Mouse (Mus musculus): ENCODE measurements around the gene Trmt112. TPM values are rescaled to one million over a fixed set of nuclear protein-coding genes. Genes with fewer than 3 reads are reported as not detected.

The Trmt112 gene
- polyA plus RNA-seq, 1 experiment from 2014 or later: 159 TPM

DNA sequence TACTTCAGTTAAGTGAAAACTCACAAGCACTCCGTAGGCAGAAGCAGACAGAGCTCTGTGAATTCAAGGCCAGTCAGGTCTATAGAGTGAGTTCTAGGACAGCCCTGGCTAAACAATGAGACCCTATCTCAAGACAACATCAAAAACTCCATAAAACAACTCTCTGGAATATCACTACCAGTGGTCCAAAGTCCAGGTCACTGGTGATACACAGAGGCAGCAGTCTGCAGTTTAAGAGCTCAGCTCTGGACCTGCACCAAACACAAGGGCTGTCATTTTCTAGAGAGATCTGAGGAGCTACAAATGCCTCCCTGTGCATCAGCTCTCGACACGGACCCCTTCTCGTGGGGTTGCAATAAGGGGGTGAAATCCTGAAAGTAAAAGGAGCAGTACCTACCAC is 8.8 kb downstream of the Trmt112 start:
- H3K36me3 ChIP-seq (replicated peaks; ENCODE audit: control insufficient read depth, insufficient read depth, low read depth, low read length): peaks cover 4% of the 10 kb centered on the region
- DNase-seq (ENCODE audit: low spot score): no peak

GRCm38 (mm10) chr19:6919431-6919830 is 9.9 kb downstream of the Trmt112 start:
- H3K4me1 ChIP-seq (ENCODE audit: control insufficient read depth, insufficient read depth, low read length): peaks cover 6% of the 10 kb centered on the region; the same call in 1 of the 2 replicates
- DNase-seq (ENCODE audit: low spot score): no peak
- ATAC-seq (replicated peaks; ENCODE audit: insufficient number of reproducible peaks, low FRiP score, low TSS enrichment, low read depth): no peak
- H3K27me3 ChIP-seq (ENCODE audit: control insufficient read depth, insufficient read depth, low read length): peaks cover 11% of the 10 kb centered on the region
- no peak overlapping the region for H3K27ac ChIP-seq (replicated peaks; ENCODE audit: low read depth, low read length)
- no peak overlapping the region for H3K9ac ChIP-seq (replicated peaks; ENCODE audit: low read length)
- H3K4me3 ChIP-seq (ENCODE audit: low read depth, low read length): no peak overlapping the region
- no peaks in the 10 kb centered on the region for H3K9me3 ChIP-seq (replicated peaks; ENCODE audit: control insufficient read depth, low read length)
- no peaks in the 10 kb centered on the region for H3K36me3 ChIP-seq (replicated peaks; ENCODE audit: control insufficient read depth, insufficient read depth, low read depth, low read length)
- no peak overlapping the region for H3K4me2 ChIP-seq (ENCODE audit: low read depth, low read length)

More for the DNA sequence above, 8.8 kb downstream of the Trmt112 start:
- Histone ChIP-seq H3K9me3 (replicated peaks; ENCODE audit: control insufficient read depth, low read length) (no peaks in the 10 kb centered on the region), H3K27me3 (ENCODE audit: control insufficient read depth, insufficient read depth, low read length) (peaks cover 6% of the 10 kb centered on the region), H3K4me1 (ENCODE audit: control insufficient read depth, insufficient read depth, low read length) (peaks cover 6% of the 10 kb centered on the region; the same call in 1 of the 2 replicates), H3K4me3 (ENCODE audit: low read depth, low read length) (no peak overlapping the region), H3K4me2 (ENCODE audit: low read depth, low read length) (no peak overlapping the region), H3K27ac (replicated peaks; ENCODE audit: low read depth, low read length) (no peak overlapping the region), H3K9ac (replicated peaks; ENCODE audit: low read length) (no peak overlapping the region)
- 91% methylated on average over 4 of the region's 4 CpGs for WGBS
- no peak for ATAC-seq (replicated peaks; ENCODE audit: insufficient number of reproducible peaks, low FRiP score, low TSS enrichment, low read depth)

DNA sequence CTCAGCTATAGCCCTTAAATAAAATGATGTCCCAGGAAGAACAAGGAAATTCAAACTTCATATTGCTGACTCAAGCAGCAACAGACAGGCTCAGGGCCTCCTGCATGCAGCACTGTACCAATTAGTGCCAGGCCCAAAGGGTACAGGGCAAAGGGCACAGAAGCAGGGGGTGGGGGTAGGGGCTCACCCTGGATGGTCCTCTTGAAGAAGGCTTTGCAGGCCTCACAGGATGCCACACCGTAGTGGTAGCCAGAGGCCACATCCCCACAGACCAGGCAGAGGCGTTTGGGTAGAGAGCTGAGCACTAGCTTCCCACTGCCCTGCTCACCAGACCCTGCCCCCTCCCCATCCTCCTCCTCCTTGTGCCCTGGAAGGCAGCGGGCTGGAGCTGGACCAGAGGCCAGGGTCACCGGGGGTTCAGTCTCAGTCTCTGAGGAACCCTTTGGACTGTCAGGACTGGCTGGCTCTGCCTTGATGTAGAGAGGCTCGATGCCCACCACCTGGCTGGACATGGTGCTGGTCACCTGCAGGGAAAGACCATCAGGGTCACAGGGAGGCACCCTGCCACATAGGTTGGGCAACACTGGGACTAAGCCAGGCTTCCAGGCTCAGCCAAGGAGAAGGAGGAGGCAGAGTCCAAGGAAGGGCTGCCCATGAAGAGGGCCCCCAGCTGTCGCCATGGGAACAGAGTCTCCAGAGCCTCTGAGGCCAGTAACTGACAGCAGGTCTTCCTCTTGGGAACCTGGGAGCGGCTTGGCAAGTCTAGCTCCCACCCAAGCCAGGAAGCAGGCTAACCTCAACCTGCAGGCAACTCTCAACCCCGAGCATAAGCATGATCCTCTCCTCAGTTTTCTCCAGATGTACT is 10.6 kb downstream of the Trmt112 start:
- DNase-seq (ENCODE audit: low spot score): peak; percentile 29
- Histone ChIP-seq H3K27ac (replicated peaks; ENCODE audit: low read depth, low read length) (no peak overlapping the region), H3K4me3 (ENCODE audit: low read depth, low read length) (peak overlapping the region; percentile 66), H3K36me3 (replicated peaks; ENCODE audit: control insufficient read depth, insufficient read depth, low read depth, low read length) (no peaks in the 10 kb centered on the region), H3K4me1 (ENCODE audit: control insufficient read depth, insufficient read depth, low read length) (peaks cover 6% of the 10 kb centered on the region; the same call in 1 of the 2 replicates), H3K27me3 (ENCODE audit: control insufficient read depth, insufficient read depth, low read length) (peaks cover 17% of the 10 kb centered on the region), H3K4me2 (ENCODE audit: low read depth, low read length) (peak overlapping the region; percentile 88), H3K9me3 (replicated peaks; ENCODE audit: control insufficient read depth, low read length) (no peaks in the 10 kb centered on the region), H3K9ac (replicated peaks; ENCODE audit: low read length) (peak overlapping the region; percentile 67)
- ATAC-seq (replicated peaks; ENCODE audit: insufficient number of reproducible peaks, low FRiP score, low TSS enrichment, low read depth): no peak
- WGBS: 51% methylated on average over 8 of the region's 8 CpGs

DNA sequence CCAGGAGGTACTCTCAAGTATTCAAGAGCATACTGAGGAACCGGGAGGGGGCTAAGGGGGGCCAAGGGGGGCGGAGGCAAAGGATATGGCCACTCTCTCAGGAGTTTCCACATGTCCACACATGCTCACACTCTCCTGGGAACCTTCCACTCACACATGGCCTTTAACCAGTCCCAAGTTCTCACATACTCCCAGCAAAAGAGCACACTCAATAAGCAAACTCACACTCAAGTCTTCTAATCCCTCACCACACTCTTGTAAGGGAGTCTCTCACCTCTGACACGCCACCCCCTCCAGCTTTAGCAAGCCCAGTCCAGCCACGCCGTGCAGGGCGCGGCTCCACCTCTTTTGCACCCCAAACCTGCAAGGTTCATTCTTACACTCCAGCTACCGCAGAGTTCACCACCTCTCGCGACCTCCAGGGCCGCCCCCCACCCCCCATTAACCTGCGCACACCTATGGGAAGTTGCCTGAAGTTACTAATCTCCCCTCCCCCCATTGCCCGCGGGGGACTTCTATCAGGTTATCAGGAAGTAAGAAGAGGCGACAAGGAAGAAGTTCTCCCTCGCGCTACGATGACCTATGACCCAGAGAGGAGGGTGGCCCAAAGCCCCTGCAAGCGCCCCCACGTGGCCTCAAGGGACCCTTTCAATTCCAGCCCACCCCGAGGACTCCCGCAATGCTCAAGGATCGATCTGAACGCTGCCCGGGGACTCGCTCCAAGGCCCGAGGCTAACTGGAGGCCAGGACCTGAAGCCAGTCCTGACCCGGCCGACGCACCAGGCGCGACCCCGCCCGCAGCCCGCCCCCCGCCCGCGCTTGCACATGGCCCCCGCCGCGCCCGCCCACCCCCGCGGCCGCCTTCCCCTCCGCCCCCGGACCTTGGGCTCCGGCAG is 11.5 kb downstream of the Trmt112 start:
- H3K4me2 ChIP-seq (ENCODE audit: low read depth, low read length): peak overlapping the region; percentile 88
- peaks cover 6% of the 10 kb centered on the region; the same call in 1 of the 2 replicates for H3K4me1 ChIP-seq (ENCODE audit: control insufficient read depth, insufficient read depth, low read length)
- ATAC-seq (replicated peaks; ENCODE audit: insufficient number of reproducible peaks, low FRiP score, low TSS enrichment, low read depth) (no peak; the same call in 1 of the 2 replicates), DNase-seq (ENCODE audit: low spot score) (peak; percentile 52)
- H3K4me3 ChIP-seq (ENCODE audit: low read depth, low read length): peak overlapping the region; percentile 66
- H3K27ac ChIP-seq (replicated peaks; ENCODE audit: low read depth, low read length): peak overlapping the region; percentile 60
- no peaks in the 10 kb centered on the region for H3K9me3 ChIP-seq (replicated peaks; ENCODE audit: control insufficient read depth, low read length)
- H3K9ac ChIP-seq (replicated peaks; ENCODE audit: low read length): peak overlapping the region; percentile 67
- peaks cover 24% of the 10 kb centered on the region for H3K27me3 ChIP-seq (ENCODE audit: control insufficient read depth, insufficient read depth, low read length)
- no peaks in the 10 kb centered on the region for H3K36me3 ChIP-seq (replicated peaks; ENCODE audit: control insufficient read depth, insufficient read depth, low read depth, low read length)
- 2% methylated on average over 42 of the region's 48 CpGs for WGBS

DNA sequence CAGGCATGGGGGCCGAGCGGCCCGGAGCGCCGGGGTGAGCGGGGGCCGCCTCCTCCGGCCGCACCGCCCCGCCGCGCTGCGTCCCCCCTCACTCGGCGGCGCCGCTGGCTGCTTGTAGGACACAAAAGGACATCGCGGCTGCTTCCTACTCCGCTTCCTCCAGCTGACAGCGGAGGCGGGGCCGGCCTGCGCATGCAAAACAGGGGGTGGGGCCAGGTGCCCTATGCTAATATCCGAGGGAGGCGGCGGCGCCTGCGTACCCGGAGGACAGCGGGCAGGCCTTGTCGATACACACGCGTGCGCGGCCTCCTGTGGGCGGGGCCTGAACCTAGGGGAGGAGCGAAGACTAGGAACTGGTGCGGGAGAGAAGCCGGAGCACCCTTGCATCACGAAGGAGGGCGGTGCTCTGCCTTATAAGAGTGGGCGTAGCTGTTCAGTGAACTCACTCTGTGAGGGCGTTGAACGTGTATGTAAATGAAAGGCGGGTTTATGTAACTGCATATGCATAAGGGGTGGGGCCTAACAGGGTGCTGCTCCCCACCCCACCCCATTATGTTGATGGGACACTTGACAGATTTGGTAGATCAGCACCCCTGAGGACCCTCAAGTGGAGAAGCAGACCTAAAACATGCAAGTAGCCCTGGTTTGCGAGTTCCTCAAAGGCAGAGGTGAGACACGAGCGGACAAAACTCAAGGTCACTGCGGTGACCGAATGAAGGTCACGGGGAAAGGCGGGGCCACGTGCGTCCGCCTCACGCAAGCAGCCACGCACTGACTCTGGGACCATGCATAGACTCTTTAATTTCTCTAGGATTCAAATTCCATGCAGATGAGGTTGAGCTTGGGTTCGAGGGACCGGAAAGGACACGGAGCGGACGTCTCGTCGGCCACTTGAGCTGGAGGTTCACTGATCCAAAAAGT is 12.4 kb downstream of the Trmt112 start, which contains the start of gene Esrra:
Gene Esrra (minus strand): TSS at position 167 of the 921 bp plus-strand sequence.
- Histone ChIP-seq H3K27me3 (ENCODE audit: control insufficient read depth, insufficient read depth, low read length) (peaks cover 34% of the 10 kb centered on the region), H3K9me3 (replicated peaks; ENCODE audit: control insufficient read depth, low read length) (peaks cover 3% of the 10 kb centered on the region; the same call in 1 of the 2 replicates), H3K36me3 (replicated peaks; ENCODE audit: control insufficient read depth, insufficient read depth, low read depth, low read length) (no peaks in the 10 kb centered on the region), H3K4me3 (ENCODE audit: low read depth, low read length) (peak within 1 kb of the TSS; percentile 66), H3K27ac (replicated peaks; ENCODE audit: low read depth, low read length) (peak within 1 kb of the TSS; percentile 60), H3K9ac (replicated peaks; ENCODE audit: low read length) (peak within 1 kb of the TSS; percentile 67), H3K4me2 (ENCODE audit: low read depth, low read length) (peak within 1 kb of the TSS; percentile 88), H3K4me1 (ENCODE audit: control insufficient read depth, insufficient read depth, low read length) (peaks cover 10% of the 10 kb centered on the region; the same call in 1 of the 2 replicates)
- ATAC-seq (replicated peaks; ENCODE audit: insufficient number of reproducible peaks, low FRiP score, low TSS enrichment, low read depth) (peak; percentile 90), DNase-seq (ENCODE audit: low spot score) (peak; percentile 100)
- WGBS: under 1% methylated on average over 63 of the region's 66 CpGs

DNA sequence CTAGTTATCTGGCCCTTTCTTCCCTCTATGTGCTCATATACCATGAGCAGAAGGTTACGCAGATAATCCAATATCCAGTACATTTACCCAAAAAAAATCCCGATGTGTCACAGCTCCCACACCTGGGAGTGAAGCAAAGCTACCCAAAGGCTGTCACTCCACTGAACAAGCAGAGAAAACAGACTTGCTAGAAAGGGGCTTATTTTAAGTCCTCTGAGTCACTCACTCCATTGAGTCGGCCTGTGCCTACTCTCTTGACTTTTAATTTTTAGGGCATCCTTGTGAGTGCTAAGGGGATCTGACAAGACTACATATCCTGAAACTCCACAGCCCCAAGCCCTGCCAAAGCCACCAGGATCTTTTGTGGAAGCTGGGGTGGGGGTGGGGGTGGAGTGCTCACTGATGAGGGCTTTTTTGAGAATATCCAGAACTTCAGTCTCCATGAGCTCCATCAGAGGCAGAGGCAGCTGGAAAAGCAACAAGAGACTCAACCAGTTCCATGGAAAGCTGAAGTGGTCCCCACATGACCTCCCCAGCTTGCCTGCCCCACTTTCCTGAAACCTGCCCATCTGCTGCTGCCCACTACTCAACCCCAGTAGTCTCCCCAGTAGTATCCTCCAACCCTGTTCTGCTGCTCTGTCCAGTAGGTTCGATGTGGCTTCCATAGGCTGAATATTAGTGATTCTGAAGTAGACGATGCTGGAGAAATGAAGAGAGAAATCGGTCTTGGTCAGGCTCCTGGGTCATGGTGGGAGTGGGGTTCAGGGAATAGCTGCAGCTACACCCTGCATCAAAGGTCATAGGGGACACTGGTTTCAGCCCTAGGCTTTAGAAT is 13.6 kb downstream of the Trmt112 start:
- Histone ChIP-seq H3K9ac (replicated peaks; ENCODE audit: low read length) (no peak overlapping the region), H3K27me3 (ENCODE audit: control insufficient read depth, insufficient read depth, low read length) (peaks cover 46% of the 10 kb centered on the region), H3K9me3 (replicated peaks; ENCODE audit: control insufficient read depth, low read length) (peaks cover 3% of the 10 kb centered on the region; the same call in 1 of the 2 replicates), H3K4me2 (ENCODE audit: low read depth, low read length) (no peak overlapping the region), H3K36me3 (replicated peaks; ENCODE audit: control insufficient read depth, insufficient read depth, low read depth, low read length) (no peaks in the 10 kb centered on the region), H3K4me3 (ENCODE audit: low read depth, low read length) (no peak overlapping the region), H3K4me1 (ENCODE audit: control insufficient read depth, insufficient read depth, low read length) (peaks cover 10% of the 10 kb centered on the region; the same call in 1 of the 2 replicates), H3K27ac (replicated peaks; ENCODE audit: low read depth, low read length) (no peak overlapping the region)
- 61% methylated on average over 6 of the region's 6 CpGs for WGBS
- no peak for DNase-seq (ENCODE audit: low spot score)
- ATAC-seq (replicated peaks; ENCODE audit: insufficient number of reproducible peaks, low FRiP score, low TSS enrichment, low read depth): no peak

All from embryonic facial prominence, embryonic 11.5 days (tissue).